Mouse (Mus musculus) gastrocnemius, adult 2 months (tissue): ENCODE measurements around the gene Gm26897. TPM values are rescaled to one million over a fixed set of nuclear protein-coding genes. Genes with fewer than 3 reads are reported as not detected.
A peak's percentile ranks its signal among the peaks of the same experiment; 100 is the strongest.

Source experiments
- DNase-seq: peaks from one replicate; pipeline ENCODE4 v3.0.0; 2022
- H3K27ac ChIP-seq: fragments of 200-600 bp; 2 replicates; pipeline ENCODE4 v1.8.1; 2022; ENCODE audit warnings: mild to moderate bottlenecking
- H3K4me3 ChIP-seq: fragments of 200-600 bp; 2 replicates; pipeline ENCODE4 v1.8.1; 2022; ENCODE audit warnings: mild to moderate bottlenecking, moderate library complexity
- CTCF ChIP-seq: fragments of 200-600 bp; IDR thresholded peaks from 2 replicates; pipeline ENCODE4 v1.8.1; 2022; ENCODE audit warnings: antibody characterized with exemption, mild to moderate bottlenecking, moderate library complexity
- intact Hi-C: fragments of 180-260 bp; cut with DNase I; formaldehyde crosslinking; loops from one replicate; pipeline ENCODE4 v1.15.1; 2025
- total RNA-seq, 2 experiments: library from RNA; stranded (reverse); gene quantifications; 2 replicates each; pipeline ENCODE4 v1.2.3; 2021

The Gm26897 gene
- total RNA-seq, 2 experiments from 2014 or later = not detected

- H3K4me3 ChIP-seq = peak overlapping the region; percentile 41
- H3K27ac ChIP-seq = no peak overlapping the region
- intact Hi-C loops = loop anchor here (5.0 kb wide), 1 partner anchor 97 kb away; no protein-coding TSS in a partner anchor
- TF ChIP-seq CTCF = no peak
- no peak for DNase-seq
Measured at GRCm38 (mm10) chr5:111725195-111725920, 8.4 kb upstream of the Gm26897 start.

- peak; percentile 53 for TF ChIP-seq CTCF
- H3K27ac ChIP-seq = no peak overlapping the region
- intact Hi-C loops = loop anchor here (5.0 kb wide), 1 partner anchor 94 kb away; no protein-coding TSS in a partner anchor
- H3K4me3 ChIP-seq = no peak overlapping the region
- no peak for DNase-seq
Measured at GRCm38 (mm10) chr5:111728411-111728810, 5.3 kb upstream of the Gm26897 start.

GRCm38 (mm10) chr5:111730560-111731167 lies 3.1 kb upstream of the Gm26897 start:
- TF ChIP-seq CTCF = no peak
- intact Hi-C loops = no loop called here
- no peak for DNase-seq
- H3K27ac ChIP-seq = no peak overlapping the region
- no peak overlapping the region for H3K4me3 ChIP-seq

- no peak overlapping the region for H3K4me3 ChIP-seq
- no peak for DNase-seq
- H3K27ac ChIP-seq = no peak overlapping the region
- intact Hi-C loops = no loop called here
- TF ChIP-seq CTCF = no peak
Measured at GRCm38 (mm10) chr5:111732194-111732593, 1.5 kb upstream of the Gm26897 start.

GRCm38 (mm10) chr5:111739480-111739879 lies 5.8 kb downstream of the Gm26897 start:
- H3K4me3 ChIP-seq = no peak overlapping the region
- H3K27ac ChIP-seq = no peak overlapping the region
- no peak for TF ChIP-seq CTCF
- no peak for DNase-seq
- intact Hi-C loops = no loop called here

- TF ChIP-seq CTCF = no peak
- H3K27ac ChIP-seq = no peak overlapping the region
- no peak for DNase-seq
- H3K4me3 ChIP-seq = no peak overlapping the region
- intact Hi-C loops = no loop called here
Measured at GRCm38 (mm10) chr5:111740384-111741275, 6.9 kb downstream of the Gm26897 start.

GRCm38 (mm10) chr5:111741352-111741751 lies 7.6 kb downstream of the Gm26897 start:
- DNase-seq = no peak
- intact Hi-C loops = no loop called here
- Histone ChIP-seq H3K4me3 (no peak overlapping the region), H3K27ac (no peak overlapping the region)
- TF ChIP-seq CTCF = no peak

- intact Hi-C loops = no loop called here
- DNase-seq = no peak
- TF ChIP-seq CTCF = no peak
- H3K27ac ChIP-seq = peak overlapping the region; percentile 54
- no peak overlapping the region for H3K4me3 ChIP-seq
Measured at GRCm38 (mm10) chr5:111742290-111742898, 8.7 kb downstream of the Gm26897 start.

GRCm38 (mm10) chr5:111749599-111749998 lies 15.9 kb downstream of the Gm26897 start:
- intact Hi-C loops = no loop called here
- no peak for TF ChIP-seq CTCF
- no peak overlapping the region for H3K4me3 ChIP-seq
- no peak overlapping the region for H3K27ac ChIP-seq
- DNase-seq = no peak

- intact Hi-C loops = no loop called here
- Histone ChIP-seq H3K27ac (no peak overlapping the region), H3K4me3 (no peak overlapping the region)
- TF ChIP-seq CTCF = no peak
- DNase-seq = no peak
Measured at GRCm38 (mm10) chr5:111750092-111750491, 16.4 kb downstream of the Gm26897 start.

GRCm38 (mm10) chr5:111754484-111755139 lies 20.9 kb downstream of the Gm26897 start:
- no peak for TF ChIP-seq CTCF
- DNase-seq = no peak
- Histone ChIP-seq H3K4me3 (peak overlapping the region; percentile 17; the same call in 1 of the 2 replicates), H3K27ac (peak overlapping the region; percentile 6; the same call in 1 of the 2 replicates)
- intact Hi-C loops = no loop called here

GRCm38 (mm10) chr5:111755330-111755729 lies 21.6 kb downstream of the Gm26897 start:
- no peak for TF ChIP-seq CTCF
- H3K4me3 ChIP-seq = no peak overlapping the region
- intact Hi-C loops = no loop called here
- H3K27ac ChIP-seq = peak overlapping the region; percentile 6; the same call in 1 of the 2 replicates
- no peak for DNase-seq
